Mouse (Mus musculus) heart, embryonic 11.5 days (tissue): ENCODE data around the gene Cdc7. TPM values are rescaled to one million over a fixed set of nuclear protein-coding genes. Genes with fewer than 3 reads are reported as not detected.

ENCODE experiments used
- ATAC-seq: fragments of 200-750 bp; cut with Nextera tagmentation; replicated peaks from 2 replicates; pipeline ENCODE4 v1.8.0; 2017; ENCODE audit warnings: moderate library complexity; ENCODE audit not compliant: insufficient number of reproducible peaks, low FRiP score, low TSS enrichment
- H3K27ac ChIP-seq: fragments of 300-500 bp; sonication (generic); 2 replicates; pipeline ENCODE4 v1.5.1; 2014; ENCODE audit warnings: mild to moderate bottlenecking, low read depth, low read length
- H3K27me3 ChIP-seq: fragments of 300-500 bp; sonication (generic); 2 replicates; pipeline ENCODE4 v1.6.1; 2014; ENCODE audit warnings: mild to moderate bottlenecking, low read length, mixed read lengths; ENCODE audit not compliant: control insufficient read depth, insufficient read depth
- H3K36me3 ChIP-seq: fragments of 300-500 bp; sonication (generic); 2 replicates; pipeline ENCODE4 v1.6.1; 2014; ENCODE audit warnings: mild to moderate bottlenecking, low read length, moderate library complexity, mixed read lengths; ENCODE audit not compliant: control insufficient read depth, insufficient read depth
- H3K4me1 ChIP-seq: fragments of 300-500 bp; sonication (generic); 2 replicates; pipeline ENCODE4 v1.6.1; 2014; ENCODE audit warnings: low read length; ENCODE audit not compliant: control insufficient read depth, insufficient read depth
- H3K4me2 ChIP-seq: fragments of 300-500 bp; sonication (generic); 2 replicates; pipeline ENCODE4 v1.6.1; 2014; ENCODE audit warnings: mild to moderate bottlenecking, moderate library complexity
- H3K4me3 ChIP-seq: fragments of 300-500 bp; sonication (generic); 2 replicates; pipeline ENCODE4 v1.5.1; 2014; ENCODE audit warnings: low read depth, low read length
- H3K9ac ChIP-seq: fragments of 300-500 bp; sonication (generic); 2 replicates; pipeline ENCODE4 v1.6.1; 2014; ENCODE audit warnings: mild to moderate bottlenecking, low read depth, low read length, moderate library complexity
- H3K9me3 ChIP-seq: fragments of 300-500 bp; sonication (generic); replicated peaks from 2 replicates; pipeline ENCODE4 v1.6.1; 2016; ENCODE audit warnings: low read length; ENCODE audit not compliant: control insufficient read depth
- WGBS: fragments of 180-500 bp; shearing (Covaris S2); extraction: QIAGEN DNeasy Blood & Tissue Kit; methylation state at CpG from one replicate; pipeline ENCODE4 v1.1.7; 2014; ENCODE audit not compliant: insufficient replicate concordance; 5-methylcytosine and 5-hydroxymethylcytosine counted together
- polyA plus RNA-seq: library from polyadenylated mRNA; unstranded; fragments of >200 nt; fragmentation: Nextera tagmentation; extraction: Ambion mirVana; gene quantifications from 2 replicates; pipeline ENCODE4 v1.2.1, GENCODE M21; 2014

Gene Cdc7
- polyA plus RNA-seq, 1 experiment from 2014 or later: 36.1 TPM

- no peak for ATAC-seq
- H3K9ac ChIP-seq: no peak overlapping the region
- H3K4me2 ChIP-seq: no peak overlapping the region
- no peak overlapping the region for H3K27ac ChIP-seq
- peaks cover 8% of the 10 kb centered on the region for H3K4me1 ChIP-seq
- H3K36me3 ChIP-seq: no peaks in the 10 kb centered on the region
- no peak overlapping the region for H3K4me3 ChIP-seq
- 90% methylated on average over 3 of the region's 3 CpGs for WGBS
- H3K9me3 ChIP-seq: no peaks in the 10 kb centered on the region
- no peaks in the 10 kb centered on the region for H3K27me3 ChIP-seq
Measured at GRCm38 (mm10) chr5:107022064-107022428, 57.9 kb downstream of the Cdc7 start.

- no peak for ATAC-seq
- Histone ChIP-seq H3K4me3 (no peak overlapping the region), H3K4me1 (peaks cover 8% of the 10 kb centered on the region), H3K4me2 (no peak overlapping the region), H3K9ac (no peak overlapping the region), H3K36me3 (no peaks in the 10 kb centered on the region), H3K27ac (0 out of 2 replicates have a peak overlapping the region, but pooled peaks have one; percentile 3), H3K9me3 (no peaks in the 10 kb centered on the region), H3K27me3 (no peaks in the 10 kb centered on the region)
- 59% methylated on average over 5 of the region's 5 CpGs for WGBS
Measured at GRCm38 (mm10) chr5:107023951-107024350, 59.8 kb downstream of the Cdc7 start.

GRCm38 (mm10) chr5:107025371-107025770 is 61.2 kb downstream of the Cdc7 start:
- no peak overlapping the region for H3K4me3 ChIP-seq
- H3K9ac ChIP-seq: no peak overlapping the region
- no peaks in the 10 kb centered on the region for H3K9me3 ChIP-seq
- 79% methylated on average over 5 of the region's 5 CpGs for WGBS
- no peaks in the 10 kb centered on the region for H3K36me3 ChIP-seq
- H3K27me3 ChIP-seq: no peaks in the 10 kb centered on the region
- H3K4me2 ChIP-seq: no peak overlapping the region
- H3K27ac ChIP-seq: no peak overlapping the region
- H3K4me1 ChIP-seq: peaks cover 5% of the 10 kb centered on the region
- no peak for ATAC-seq

GRCm38 (mm10) chr5:107025809-107026208 is 61.7 kb downstream of the Cdc7 start:
- Histone ChIP-seq H3K4me1 (peaks cover under 1% of the 10 kb centered on the region; the same call in 1 of the 2 replicates), H3K9me3 (no peaks in the 10 kb centered on the region), H3K36me3 (no peaks in the 10 kb centered on the region), H3K27me3 (no peaks in the 10 kb centered on the region), H3K27ac (no peak overlapping the region), H3K9ac (no peak overlapping the region), H3K4me2 (no peak overlapping the region), H3K4me3 (no peak overlapping the region)
- 81% methylated on average over 8 of the region's 8 CpGs for WGBS
- no peak for ATAC-seq

GRCm38 (mm10) chr5:107027616-107028015 is 63.5 kb downstream of the Cdc7 start:
- Histone ChIP-seq H3K9ac (no peak overlapping the region), H3K36me3 (no peaks in the 10 kb centered on the region), H3K4me1 (no peaks in the 10 kb centered on the region), H3K9me3 (no peaks in the 10 kb centered on the region), H3K27me3 (no peaks in the 10 kb centered on the region), H3K4me3 (no peak overlapping the region), H3K4me2 (no peak overlapping the region), H3K27ac (no peak overlapping the region)
- WGBS: 79% methylated on average over 6 of the region's 6 CpGs
- ATAC-seq: no peak

- Histone ChIP-seq H3K4me3 (no peak overlapping the region), H3K4me2 (no peak overlapping the region), H3K4me1 (no peaks in the 10 kb centered on the region), H3K36me3 (no peaks in the 10 kb centered on the region), H3K27me3 (no peaks in the 10 kb centered on the region), H3K27ac (no peak overlapping the region), H3K9me3 (no peaks in the 10 kb centered on the region), H3K9ac (no peak overlapping the region)
- ATAC-seq: no peak
- 17% methylated on average over 1 of the region's 1 CpGs for WGBS
Measured at GRCm38 (mm10) chr5:107028557-107028956, 64.4 kb downstream of the Cdc7 start.

GRCm38 (mm10) chr5:107029801-107030200 is 65.7 kb downstream of the Cdc7 start:
- no peak for ATAC-seq
- Histone ChIP-seq H3K36me3 (no peaks in the 10 kb centered on the region), H3K27ac (no peak overlapping the region), H3K4me3 (no peak overlapping the region), H3K4me1 (no peaks in the 10 kb centered on the region), H3K9me3 (no peaks in the 10 kb centered on the region), H3K27me3 (no peaks in the 10 kb centered on the region), H3K9ac (no peak overlapping the region), H3K4me2 (no peak overlapping the region)
- 60% methylated on average over 4 of the region's 4 CpGs for WGBS

- Histone ChIP-seq H3K4me3 (no peak overlapping the region), H3K4me1 (no peaks in the 10 kb centered on the region), H3K9me3 (no peaks in the 10 kb centered on the region), H3K27ac (no peak overlapping the region), H3K27me3 (no peaks in the 10 kb centered on the region), H3K4me2 (no peak overlapping the region), H3K36me3 (no peaks in the 10 kb centered on the region), H3K9ac (no peak overlapping the region)
- ATAC-seq: no peak
- WGBS: 85% methylated on average over 10 of the region's 10 CpGs
Measured at GRCm38 (mm10) chr5:107030821-107031220, 66.7 kb downstream of the Cdc7 start.
